In the genomic region with DNA sequence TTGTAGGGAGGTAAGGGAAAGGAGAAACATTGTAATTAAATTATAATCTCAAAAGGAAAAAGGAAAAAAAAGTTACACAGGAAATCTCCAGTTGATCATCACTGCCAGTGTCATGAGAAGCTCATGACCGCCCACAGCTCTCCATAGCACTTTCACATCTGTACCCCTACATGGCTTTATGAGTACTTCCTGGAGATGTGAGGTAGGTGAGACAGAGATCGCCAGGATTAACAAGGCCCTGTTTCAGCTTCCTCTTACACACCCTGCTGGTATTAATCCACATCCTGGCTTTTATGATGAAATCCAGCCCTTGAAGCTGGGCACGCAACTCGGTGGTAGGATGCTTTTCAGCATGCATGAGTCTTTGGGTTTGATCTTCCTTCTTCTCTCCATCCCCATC, we compare ENCODE assay signal across 12 mouse cellular contexts.
"Had no signal": no experiment of that assay in that cellular context is flagged by ENCODE, and none has a peak within 500 bp of the region (broad histone marks: within the 10 kb centered on the region; RNA-seq: fewer than 3 reads in every experiment).

No protein-coding gene starts in this region.

- H3K9ac ChIP-seq: limb, embryonic 12.5 days; liver, embryonic 14.5 days; midbrain, embryonic 13.5 days; neural tube, embryonic 12.5 days had no signal

- H3K27ac ChIP-seq: limb, embryonic 12.5 days; liver, embryonic 14.5 days; midbrain, embryonic 13.5 days; neural tube, embryonic 12.5 days had no signal

- H3K4me1 ChIP-seq: limb, embryonic 12.5 days; midbrain, embryonic 13.5 days; neural tube, embryonic 12.5 days had no signal

- H3K4me2 ChIP-seq: limb, embryonic 12.5 days; midbrain, embryonic 13.5 days; neural tube, embryonic 12.5 days had no signal

- H3K36me3 ChIP-seq: limb, embryonic 12.5 days; midbrain, embryonic 13.5 days; neural tube, embryonic 12.5 days had no signal

- H3K9me3 ChIP-seq: limb, embryonic 12.5 days; midbrain, embryonic 13.5 days; neural tube, embryonic 12.5 days had no signal

- DNase-seq: kidney, adult 2 months; kidney, postnatal 25 days; lung, adult 2 months; lung, postnatal 10 days; lung, postnatal 4 days; thymus, adult 18-20 months; thymus, postnatal 14 days had no signal

- H3K4me3 ChIP-seq: limb, embryonic 12.5 days; midbrain, embryonic 13.5 days; myocyte; neural tube, embryonic 12.5 days had no signal

- ATAC-seq: midbrain, embryonic 13.5 days had no signal

- H3K27me3 ChIP-seq: limb, embryonic 12.5 days had no signal
